Mouse (Mus musculus) spleen, adult 2 months (tissue): ENCODE measurements around the gene Slc10a1.

Experiments used
- CTCF ChIP-seq: fragments of 200-500 bp; IDR thresholded peaks from 2 replicates; pipeline ENCODE4 v1.5.1; 2011; ENCODE audit warnings: mild to moderate bottlenecking, inconsistent platforms; ENCODE audit not compliant: insufficient read depth, insufficient read length, insufficient replicate concordance; ENCODE audit errors: extremely low read depth
- POLR2A ChIP-seq: fragments of 200-500 bp; IDR thresholded peaks from 2 replicates; pipeline ENCODE4 v1.6.1; 2011; ENCODE audit warnings: low read depth, low read length, inconsistent platforms

DNA sequence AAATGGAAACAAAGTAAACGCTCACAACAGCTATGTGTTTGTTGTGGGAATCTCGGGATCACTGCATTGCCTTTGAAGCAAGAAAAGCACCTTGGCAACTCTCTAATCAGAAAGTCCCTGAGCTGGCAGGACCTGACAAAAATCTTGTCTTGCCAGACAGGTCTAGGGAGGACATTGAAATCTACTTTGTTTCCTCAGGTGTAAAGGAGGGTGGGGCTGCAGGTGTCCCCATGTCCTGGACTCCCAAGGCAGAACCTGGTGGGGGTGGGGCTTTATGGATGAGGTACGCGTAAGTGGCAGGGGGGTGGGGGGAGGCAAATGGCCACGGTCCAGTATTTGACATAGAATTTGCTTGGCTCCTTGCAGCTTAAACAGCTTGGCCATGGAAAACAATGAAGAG lies 44.9 kb downstream of the Slc10a1 start:
- TF ChIP-seq CTCF (no peak), POLR2A (no peak)
